Mouse (Mus musculus) liver, embryonic 14.5 days (tissue): Measurements from ENCODE around the gene Shbg.

Experiments used
- CTCF ChIP-seq: IDR thresholded peaks from 2 replicates; pipeline ENCODE4 v1.5.1; 2016; ENCODE audit warnings: antibody characterized with exemption, low read depth, control low read depth
- EP300 ChIP-seq: IDR thresholded peaks from 2 replicates; pipeline ENCODE4 v1.6.1; 2016; ENCODE audit warnings: antibody characterized with exemption, low read depth

GRCm38 (mm10) chr11:69584937-69585336 lies 32.8 kb downstream of the Shbg start:
- no peak for TF ChIP-seq EP300
- TF ChIP-seq CTCF = no peak
